Comparison of ENCODE assay signal across 18 mouse cellular contexts in genomic region chr3:91155756-91156155, GRCm38 (mm10).
"Had no signal": no experiment of that assay in that cellular context is flagged by ENCODE, and none has a peak within 500 bp of the region (broad histone marks: within the 10 kb centered on the region; RNA-seq: fewer than 3 reads in every experiment).

No protein-coding gene starts in this region.

- H3K36me3 ChIP-seq: midbrain, embryonic 10.5 days; midbrain, embryonic 12.5 days; neural tube, embryonic 13.5 days; neural tube, embryonic 15.5 days had no signal

- H3K27ac ChIP-seq: midbrain, embryonic 10.5 days; midbrain, embryonic 12.5 days; neural tube, embryonic 13.5 days; neural tube, embryonic 15.5 days had no signal

- H3K4me3 ChIP-seq: midbrain, embryonic 10.5 days; midbrain, embryonic 12.5 days; myocyte; neural tube, embryonic 13.5 days; neural tube, embryonic 15.5 days had no signal

- H3K27me3 ChIP-seq: midbrain, embryonic 12.5 days; neural tube, embryonic 13.5 days; neural tube, embryonic 15.5 days had no signal

- DNase-seq: lung, adult 18-20 months; lung, embryonic 14.5 days; lung, postnatal 10 days; lung, postnatal 4 days; midbrain, embryonic 14.5 days; retina, postnatal 1 day; right cerebral cortex, adult 18-20 months; right cerebral cortex, postnatal 25 days; right cerebral cortex, postnatal 4 days; spleen, adult 18-20 months; thymus, adult 18-20 months; thymus, postnatal 14 days; thymus, postnatal 36 days had no signal

- H3K9ac ChIP-seq: lung, embryonic 14.5 days; midbrain, embryonic 12.5 days; neural tube, embryonic 13.5 days; neural tube, embryonic 15.5 days had no signal

- H3K4me1 ChIP-seq: midbrain, embryonic 10.5 days; midbrain, embryonic 12.5 days; neural tube, embryonic 13.5 days; neural tube, embryonic 15.5 days had no signal
